Mouse (Mus musculus): ENCODE measurements around the gene Gadd45gip1.

- TF ChIP-seq CHD2 (IDR thresholded peaks at IDR 0.05; ENCODE audit: low read depth, low read length) (no peak), ZNF384 (IDR thresholded peaks at IDR 0.05; ENCODE audit: low read depth, low read length) (no peak)
These were observed 5.7 kb upstream of the Gadd45gip1 start for GRCm38 (mm10) chr8:84825636-84826035.
